Mouse (Mus musculus) forebrain, embryonic 14.5 days (tissue): ENCODE results near the gene Nxpe2. TPM values are rescaled to one million over a fixed set of nuclear protein-coding genes. Genes with fewer than 3 reads are reported as not detected.
"Not testable (repeated sequence)": the region's sequence is repeated elsewhere in the genome, so short reads cannot be mapped to it uniquely, and the experiment has no call there.

Experiments used
- ATAC-seq: fragments of 200-750 bp; cut with Nextera tagmentation; 2 replicates; pipeline ENCODE4 v1.8.0; 2017; ENCODE audit warnings: mild to moderate bottlenecking, moderate library complexity
- DNase-seq: peaks from one replicate; pipeline ENCODE4 v3.0.0-alpha.2; 2015; ENCODE audit warnings: low spot score
- H3K27ac ChIP-seq: fragments of 300-500 bp; sonication (generic); 2 replicates; pipeline ENCODE4 v1.5.1; 2014; ENCODE audit warnings: low read depth, mild to moderate bottlenecking, control low read depth, low read length, moderate library complexity
- H3K27me3 ChIP-seq: fragments of 300-500 bp; sonication (generic); replicated peaks from 2 replicates; pipeline ENCODE4 v1.6.1; 2014; ENCODE audit warnings: low read length, control low read depth, mixed read lengths; ENCODE audit not compliant: control insufficient read depth, insufficient read depth
- H3K36me3 ChIP-seq: fragments of 300-500 bp; sonication (generic); 2 replicates; pipeline ENCODE4 v1.6.1; 2014; ENCODE audit warnings: low read length, control low read depth; ENCODE audit not compliant: control insufficient read depth, insufficient read depth
- H3K4me1 ChIP-seq: fragments of 300-500 bp; sonication (generic); 2 replicates; pipeline ENCODE4 v1.6.1; 2014; ENCODE audit warnings: antibody characterized with exemption, low read length, control low read depth; ENCODE audit not compliant: control insufficient read depth, insufficient read depth
- H3K4me2 ChIP-seq: fragments of 300-500 bp; sonication (generic); 2 replicates; pipeline ENCODE4 v1.6.1; 2014; ENCODE audit warnings: mild to moderate bottlenecking, control low read depth, low read length
- H3K4me3 ChIP-seq: fragments of 300-500 bp; sonication (generic); 2 replicates; pipeline ENCODE4 v1.5.1; 2014; ENCODE audit warnings: low read depth, low read length, control low read depth
- H3K9ac ChIP-seq: fragments of 300-500 bp; sonication (generic); 2 replicates; pipeline ENCODE4 v1.6.1; 2014; ENCODE audit warnings: mild to moderate bottlenecking, low read length, control low read depth, moderate library complexity
- H3K9me3 ChIP-seq: fragments of 300-500 bp; sonication (generic); replicated peaks from 2 replicates; pipeline ENCODE4 v1.6.1; 2016; ENCODE audit warnings: low read length, control low read depth, mixed read lengths; ENCODE audit not compliant: control insufficient read depth
- WGBS: fragments of 180-500 bp; shearing (Covaris S2); extraction: QIAGEN DNeasy Blood & Tissue Kit; methylation state at CpG from one replicate; pipeline ENCODE4 v1.1.7; 2014; 5-methylcytosine and 5-hydroxymethylcytosine counted together
- polyA plus RNA-seq: library from polyadenylated mRNA; unstranded; fragments of >200 nt; fragmentation: Nextera tagmentation; extraction: Ambion mirVana; gene quantifications from 2 replicates; pipeline ENCODE4 v1.2.1, GENCODE M21; 2014

Nxpe2 gene
- polyA plus RNA-seq, 1 experiment from 2014 or later: 0.53 TPM

DNA sequence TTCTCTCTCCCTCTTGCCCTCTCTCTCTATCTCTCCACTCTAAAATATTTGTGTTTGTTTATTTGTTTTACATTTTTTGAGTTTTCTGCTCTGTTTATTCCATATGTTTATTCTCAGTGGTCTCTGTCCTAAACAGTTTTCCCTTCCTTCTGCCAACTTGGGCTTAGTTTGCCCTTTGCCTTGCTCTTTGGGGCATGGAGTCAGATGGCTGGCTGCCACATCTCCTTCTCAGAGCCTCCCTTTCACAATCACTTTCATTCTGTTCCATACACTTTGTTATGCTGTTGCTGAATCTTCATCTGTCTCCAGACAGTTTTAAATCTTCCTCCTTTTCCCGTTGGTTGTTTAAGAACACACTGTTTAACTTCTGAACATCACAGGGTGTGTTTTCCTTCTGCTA, 37.4 kb downstream of the Nxpe2 start:
- DNase-seq (no peak), ATAC-seq (no peak)
- 80% methylated on average over 1 of the region's 1 CpGs for WGBS
- H3K27me3 ChIP-seq: no peaks in the 10 kb centered on the region
- no peak overlapping the region for H3K9ac ChIP-seq
- no peak overlapping the region for H3K4me3 ChIP-seq
- no peak overlapping the region for H3K4me2 ChIP-seq
- no peak overlapping the region for H3K27ac ChIP-seq
- no peaks in the 10 kb centered on the region for H3K9me3 ChIP-seq
- H3K4me1 ChIP-seq: peaks cover 4% of the 10 kb centered on the region; the same call in 1 of the 2 replicates
- H3K36me3 ChIP-seq: no peaks in the 10 kb centered on the region

DNA sequence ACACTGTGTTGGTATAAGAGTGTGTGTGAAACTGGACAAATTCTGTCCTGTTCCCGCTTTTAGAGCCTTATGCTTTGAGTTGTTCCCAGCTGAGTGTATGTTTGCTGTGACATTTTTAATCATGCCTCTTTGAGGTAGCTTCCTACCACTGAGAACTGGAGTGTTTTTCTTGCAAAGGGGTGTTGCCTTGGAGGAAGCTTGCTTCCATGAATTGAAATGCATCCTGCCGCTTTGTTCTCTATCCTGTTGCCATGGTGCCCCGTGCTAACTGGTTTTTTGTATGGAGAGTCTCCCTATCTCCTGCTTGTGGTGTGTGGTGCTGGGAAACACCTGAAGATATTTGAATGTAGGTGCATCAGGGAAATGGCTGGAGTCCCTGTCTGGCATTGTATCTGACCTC, 39.1 kb downstream of the Nxpe2 start:
- ATAC-seq (no peak), DNase-seq (peak; percentile 50)
- H3K9me3 ChIP-seq: no peaks in the 10 kb centered on the region
- no peak overlapping the region for H3K9ac ChIP-seq
- no peaks in the 10 kb centered on the region for H3K27me3 ChIP-seq
- no peak overlapping the region for H3K4me2 ChIP-seq
- no peaks in the 10 kb centered on the region for H3K36me3 ChIP-seq
- H3K27ac ChIP-seq: no peak overlapping the region
- WGBS: 13% methylated on average over 3 of the region's 3 CpGs
- H3K4me1 ChIP-seq: peaks cover 4% of the 10 kb centered on the region; the same call in 1 of the 2 replicates
- H3K4me3 ChIP-seq: no peak overlapping the region

DNA sequence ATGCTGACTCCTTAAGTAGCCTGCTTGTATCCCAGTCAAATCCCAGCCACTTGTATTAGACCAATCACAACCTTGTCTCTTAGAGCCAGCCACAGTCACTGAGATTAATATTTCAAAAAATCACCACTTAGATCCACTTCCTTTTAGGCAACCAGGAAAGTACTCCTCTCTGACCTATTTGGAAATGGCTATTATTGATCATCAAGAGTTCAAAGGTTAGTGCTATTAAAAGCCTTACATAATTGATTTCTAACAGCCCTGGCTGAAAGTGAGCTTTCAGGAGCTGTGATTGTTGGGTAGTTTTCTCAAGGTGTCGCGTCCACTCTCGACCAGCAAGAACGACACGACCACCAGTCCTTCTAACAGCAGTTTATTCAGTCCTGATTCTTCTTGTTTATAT, 42.0 kb downstream of the Nxpe2 start:
- no peak overlapping the region for H3K27ac ChIP-seq
- WGBS: 86% methylated on average over 5 of the region's 5 CpGs
- DNase-seq (no peak), ATAC-seq (no peak)
- peaks cover 4% of the 10 kb centered on the region; the same call in 1 of the 2 replicates for H3K4me1 ChIP-seq
- H3K4me2 ChIP-seq: no peak overlapping the region
- no peak overlapping the region for H3K4me3 ChIP-seq
- H3K36me3 ChIP-seq: no peaks in the 10 kb centered on the region
- no peaks in the 10 kb centered on the region for H3K27me3 ChIP-seq
- no peaks in the 10 kb centered on the region for H3K9me3 ChIP-seq
- H3K9ac ChIP-seq: no peak overlapping the region

DNA sequence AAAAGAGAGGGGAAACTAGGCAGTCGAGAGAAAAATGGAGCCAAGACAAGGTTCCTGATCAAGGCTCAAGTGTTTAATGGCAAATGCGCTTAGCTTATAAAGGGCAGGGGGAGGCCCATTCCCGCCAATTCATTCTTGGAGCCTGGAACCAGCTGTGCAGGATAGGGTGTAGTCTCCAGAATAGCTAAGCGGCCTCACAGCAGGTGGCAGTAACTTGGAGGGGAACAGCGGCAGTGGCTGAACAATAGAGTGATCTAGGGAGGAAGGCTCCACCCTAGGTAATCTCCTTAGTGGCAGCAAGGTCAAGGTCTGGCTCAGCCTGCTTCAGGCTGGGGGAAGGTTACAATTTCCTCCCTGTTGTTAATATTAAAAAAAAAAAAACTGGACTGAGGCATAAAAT, 49.7 kb downstream of the Nxpe2 start:
- H3K4me2 ChIP-seq, H3K36me3 ChIP-seq, H3K27ac ChIP-seq, DNase-seq, H3K4me1 ChIP-seq, H3K27me3 ChIP-seq, H3K4me3 ChIP-seq, ATAC-seq, H3K9ac ChIP-seq, H3K9me3 ChIP-seq: not testable (repeated sequence)
- WGBS: 17% methylated on average over 5 of the region's 5 CpGs

DNA sequence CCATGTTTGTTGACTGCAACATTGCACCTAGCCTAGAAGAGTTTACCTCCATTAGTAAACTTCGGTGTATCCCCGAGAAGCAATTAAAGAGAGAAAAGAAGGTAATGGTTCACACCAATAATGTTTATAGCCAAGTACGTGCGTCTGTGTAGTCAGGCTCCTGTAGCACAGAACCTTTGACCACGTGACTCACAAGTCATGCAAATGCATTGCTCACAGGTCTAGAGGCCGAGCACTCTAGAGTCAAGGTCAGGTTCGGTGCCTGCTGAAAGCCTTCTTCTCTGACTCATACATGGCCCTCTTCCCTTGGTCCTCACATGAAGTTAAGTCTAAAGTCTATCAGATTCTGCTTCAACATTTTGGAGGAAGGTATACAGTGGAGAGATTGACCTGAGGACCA, 54.3 kb downstream of the Nxpe2 start:
- 90% methylated on average over 7 of the region's 7 CpGs for WGBS
- Histone ChIP-seq H3K27me3 (no peaks in the 10 kb centered on the region), H3K4me3 (no peak overlapping the region), H3K9ac (no peak overlapping the region), H3K9me3 (no peaks in the 10 kb centered on the region), H3K4me2 (no peak overlapping the region), H3K4me1 (no peaks in the 10 kb centered on the region), H3K27ac (no peak overlapping the region), H3K36me3 (no peaks in the 10 kb centered on the region)
- DNase-seq (no peak), ATAC-seq (no peak)

DNA sequence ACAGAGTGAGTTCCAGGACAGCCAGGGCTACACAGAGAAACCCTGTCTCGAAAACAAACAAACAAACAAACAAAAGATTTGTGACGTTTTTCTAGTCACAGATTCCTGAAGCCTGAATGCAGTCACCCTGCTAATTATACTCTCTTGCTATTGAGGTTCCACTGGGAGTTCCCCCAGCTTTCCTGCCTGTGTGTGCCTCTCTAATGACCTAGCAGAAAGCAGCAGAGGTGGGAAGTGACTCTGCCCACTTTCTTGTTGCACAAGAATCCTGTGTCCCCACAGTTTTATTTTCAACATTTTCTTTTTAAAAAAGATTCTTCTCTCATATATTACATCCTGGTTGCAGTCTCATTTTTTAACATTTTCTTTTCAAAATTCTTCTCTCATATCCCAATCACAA, 58.5 kb downstream of the Nxpe2 start:
- Histone ChIP-seq H3K9me3 (no peaks in the 10 kb centered on the region), H3K27me3 (no peaks in the 10 kb centered on the region), H3K4me1 (no peaks in the 10 kb centered on the region), H3K4me3 (no peak overlapping the region), H3K36me3 (no peaks in the 10 kb centered on the region), H3K9ac (no peak overlapping the region), H3K4me2 (no peak overlapping the region), H3K27ac (no peak overlapping the region)
- ATAC-seq (no peak), DNase-seq (no peak)
- WGBS: 53% methylated on average over 2 of the region's 2 CpGs

DNA sequence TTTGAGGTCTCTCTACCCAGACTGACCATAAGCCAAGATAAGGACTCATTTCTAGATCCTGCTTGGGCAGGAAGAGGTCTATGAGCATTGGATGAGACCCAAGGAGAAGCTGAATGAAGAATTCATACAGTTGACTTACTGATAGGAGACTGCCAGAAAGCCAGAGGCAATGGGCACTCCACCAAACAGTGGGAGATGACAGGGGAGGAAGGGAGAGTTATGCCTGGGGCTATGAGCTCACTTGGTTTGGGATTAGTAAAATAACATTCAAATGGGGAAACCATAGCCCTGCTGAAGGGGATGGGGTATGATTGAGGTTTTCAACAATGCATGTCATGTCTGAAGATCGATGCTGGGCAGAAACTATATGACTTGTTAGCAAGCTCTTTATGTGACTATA, 63.0 kb downstream of the Nxpe2 start:
- Histone ChIP-seq H3K4me2 (no peak overlapping the region), H3K27me3 (no peaks in the 10 kb centered on the region), H3K9ac (no peak overlapping the region), H3K4me1 (no peaks in the 10 kb centered on the region), H3K27ac (no peak overlapping the region), H3K36me3 (no peaks in the 10 kb centered on the region), H3K9me3 (no peaks in the 10 kb centered on the region), H3K4me3 (no peak overlapping the region)
- 97% methylated on average over 1 of the region's 1 CpGs for WGBS
- ATAC-seq (no peak), DNase-seq (no peak)

DNA sequence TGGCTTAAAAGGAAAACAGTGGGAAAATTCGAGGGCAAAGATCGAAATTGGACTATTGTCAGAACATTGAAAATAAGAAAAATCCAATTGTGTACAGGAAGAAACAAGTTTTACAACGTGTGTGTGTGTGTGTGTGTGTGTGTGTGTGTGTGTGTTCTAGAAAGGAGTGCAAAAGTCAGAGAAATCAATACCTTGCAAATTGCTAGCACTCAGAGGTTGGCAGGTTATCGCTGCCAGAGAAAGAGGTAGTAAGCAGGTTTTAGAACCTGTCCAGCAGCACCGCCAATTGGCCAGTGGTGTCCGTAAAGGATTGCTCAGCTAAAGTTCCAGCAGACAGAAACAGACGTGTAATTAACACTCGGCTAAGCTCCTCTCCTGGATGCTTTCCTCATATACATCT, 69.0 kb downstream of the Nxpe2 start:
- Histone ChIP-seq H3K4me3 (no peak overlapping the region), H3K9me3 (no peaks in the 10 kb centered on the region), H3K27ac (no peak overlapping the region), H3K9ac (no peak overlapping the region), H3K36me3 (no peaks in the 10 kb centered on the region), H3K27me3 (no peaks in the 10 kb centered on the region), H3K4me1 (no peaks in the 10 kb centered on the region), H3K4me2 (no peak overlapping the region)
- WGBS: 86% methylated on average over 8 of the region's 8 CpGs
- ATAC-seq (no peak), DNase-seq (no peak)

DNA sequence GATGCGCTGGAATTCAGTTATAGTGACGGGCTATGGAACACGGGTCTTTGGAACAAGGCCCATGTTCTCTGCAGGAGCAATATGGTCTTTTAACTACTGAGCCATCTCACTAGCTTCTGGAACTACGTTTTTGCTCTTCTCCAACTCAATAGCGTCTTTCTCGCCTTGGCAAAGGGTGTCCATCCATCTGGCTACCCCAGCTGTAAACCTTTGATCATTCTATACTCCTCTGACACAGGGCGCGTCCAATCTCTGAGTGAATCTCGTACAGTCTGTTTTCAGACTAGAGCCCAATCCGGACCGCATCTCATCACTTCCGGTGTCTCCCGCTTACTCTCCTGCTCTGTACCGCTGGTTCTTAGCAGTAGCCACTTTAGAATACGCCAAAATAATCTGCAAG, 76.4 kb downstream of the Nxpe2 start:
- Histone ChIP-seq H3K9ac (no peak overlapping the region), H3K36me3 (no peaks in the 10 kb centered on the region), H3K4me2 (no peak overlapping the region), H3K9me3 (no peaks in the 10 kb centered on the region), H3K4me1 (no peaks in the 10 kb centered on the region), H3K27me3 (no peaks in the 10 kb centered on the region), H3K27ac (no peak overlapping the region), H3K4me3 (no peak overlapping the region)
- ATAC-seq: no peak
- no peak for DNase-seq
- 90% methylated on average over 15 of the region's 15 CpGs for WGBS
